Mouse (Mus musculus) E14TG2a.4 (cell line): Measurements from ENCODE around the gene Macrod2.

Experiments
- H3K27me3 ChIP-seq: 2 replicates; pipeline ENCODE4 v1.6.1; 2014; ENCODE audit warnings: low read length, control low read depth; ENCODE audit not compliant: insufficient read depth
- H3K36me3 ChIP-seq: 2 replicates; pipeline ENCODE4 v1.6.1; 2014; ENCODE audit warnings: low read length, control low read depth; ENCODE audit not compliant: insufficient read depth
- H3K4me1 ChIP-seq: replicated peaks from 2 replicates; pipeline ENCODE4 v1.6.1; 2014; ENCODE audit warnings: low read depth, low read length, control low read depth
- H3K4me3 ChIP-seq: replicated peaks from 2 replicates; pipeline ENCODE4 v1.5.1; 2014; ENCODE audit warnings: mild to moderate bottlenecking, low read length
- H3K9me3 ChIP-seq: 2 replicates; pipeline ENCODE4 v1.6.1; 2014; ENCODE audit warnings: low read length, control low read depth
- CTCF ChIP-seq: conservative IDR thresholded peaks from 2 replicates; pipeline ENCODE4 v1.5.1; 2014; ENCODE audit warnings: low read length
- NANOG ChIP-seq: IDR thresholded peaks from 2 replicates; pipeline ENCODE4 v1.6.1; 2014; ENCODE audit warnings: borderline replicate concordance, low read length, mixed read lengths
- POU5F1 ChIP-seq: IDR thresholded peaks from 2 replicates; pipeline ENCODE4 v1.6.1; 2014; ENCODE audit warnings: low read length, borderline replicate concordance

Gene Macrod2

GRCm38 (mm10) chr2:141545877-141546276 lies 1150.8 kb downstream of the Macrod2 start:
- no peaks in the 10 kb centered on the region for H3K4me1 ChIP-seq
- H3K9me3 ChIP-seq = peaks cover 7% of the 10 kb centered on the region; the same call in 1 of the 2 replicates
- TF ChIP-seq NANOG (no peak), CTCF (no peak), POU5F1 (no peak)
- H3K27me3 ChIP-seq = no peaks in the 10 kb centered on the region
- H3K4me3 ChIP-seq = no peak overlapping the region
- H3K36me3 ChIP-seq = no peaks in the 10 kb centered on the region

GRCm38 (mm10) chr2:141551701-141552100 lies 1156.6 kb downstream of the Macrod2 start:
- H3K4me3 ChIP-seq = no peak overlapping the region
- TF ChIP-seq NANOG = no peak
- peaks cover 14% of the 10 kb centered on the region for H3K4me1 ChIP-seq
- no peaks in the 10 kb centered on the region for H3K27me3 ChIP-seq
- no peaks in the 10 kb centered on the region for H3K36me3 ChIP-seq
- H3K9me3 ChIP-seq = no peaks in the 10 kb centered on the region

- peaks cover 6% of the 10 kb centered on the region for H3K4me1 ChIP-seq
Measured at GRCm38 (mm10) chr2:141556747-141557146, 1161.6 kb downstream of the Macrod2 start.

GRCm38 (mm10) chr2:141558242-141558827 lies 1163.2 kb downstream of the Macrod2 start:
- Histone ChIP-seq H3K9me3 (no peaks in the 10 kb centered on the region), H3K36me3 (no peaks in the 10 kb centered on the region), H3K27me3 (no peaks in the 10 kb centered on the region), H3K4me3 (no peak overlapping the region), H3K4me1 (no peaks in the 10 kb centered on the region)
- TF ChIP-seq NANOG = no peak
- TF ChIP-seq CTCF = no peak
- no peak for TF ChIP-seq POU5F1

More at GRCm38 (mm10) chr2:141556747-141557146, 1161.6 kb downstream of the Macrod2 start:
- TF ChIP-seq POU5F1 (no peak), NANOG (no peak), CTCF (no peak)
- Histone ChIP-seq H3K27me3 (no peaks in the 10 kb centered on the region), H3K36me3 (no peaks in the 10 kb centered on the region), H3K4me3 (no peak overlapping the region), H3K9me3 (no peaks in the 10 kb centered on the region)

GRCm38 (mm10) chr2:141565986-141566385 lies 1170.9 kb downstream of the Macrod2 start:
- no peaks in the 10 kb centered on the region for H3K9me3 ChIP-seq
- H3K27me3 ChIP-seq = no peaks in the 10 kb centered on the region
- H3K4me1 ChIP-seq = no peaks in the 10 kb centered on the region
- H3K36me3 ChIP-seq = no peaks in the 10 kb centered on the region
- TF ChIP-seq NANOG = no peak
- H3K4me3 ChIP-seq = no peak overlapping the region

- H3K36me3 ChIP-seq = no peaks in the 10 kb centered on the region
Measured at GRCm38 (mm10) chr2:141571360-141571759, 1176.3 kb downstream of the Macrod2 start.

GRCm38 (mm10) chr2:141578206-141578605 lies 1183.1 kb downstream of the Macrod2 start:
- TF ChIP-seq CTCF (no peak), POU5F1 (no peak), NANOG (no peak; the same call in 1 of the 2 replicates)
- Histone ChIP-seq H3K36me3 (peaks cover 6% of the 10 kb centered on the region; the same call in 1 of the 2 replicates), H3K4me1 (peaks cover 22% of the 10 kb centered on the region), H3K27me3 (no peaks in the 10 kb centered on the region), H3K9me3 (peaks cover 19% of the 10 kb centered on the region), H3K4me3 (no peak overlapping the region)

More at GRCm38 (mm10) chr2:141571360-141571759, 1176.3 kb downstream of the Macrod2 start:
- TF ChIP-seq CTCF = no peak
- H3K27me3 ChIP-seq = no peaks in the 10 kb centered on the region
- H3K9me3 ChIP-seq = no peaks in the 10 kb centered on the region
- 0 out of 2 replicates have a peak, but pooled peaks cover 6% of the 10 kb centered on the region for H3K4me1 ChIP-seq
- no peak overlapping the region for H3K4me3 ChIP-seq

- H3K4me1 ChIP-seq = peaks cover 15% of the 10 kb centered on the region
- no peak for TF ChIP-seq POU5F1
- no peak for TF ChIP-seq CTCF
- TF ChIP-seq NANOG = no peak
Measured at GRCm38 (mm10) chr2:141582431-141582830, 1187.3 kb downstream of the Macrod2 start.

GRCm38 (mm10) chr2:141582933-141583332 lies 1187.8 kb downstream of the Macrod2 start:
- Histone ChIP-seq H3K4me3 (no peak overlapping the region), H3K36me3 (peaks cover 6% of the 10 kb centered on the region; the same call in 1 of the 2 replicates), H3K9me3 (peaks cover 13% of the 10 kb centered on the region), H3K27me3 (no peaks in the 10 kb centered on the region), H3K4me1 (peaks cover 12% of the 10 kb centered on the region)
- no peak for TF ChIP-seq POU5F1
- TF ChIP-seq NANOG = no peak
- TF ChIP-seq CTCF = no peak

More at GRCm38 (mm10) chr2:141582431-141582830, 1187.3 kb downstream of the Macrod2 start:
- Histone ChIP-seq H3K36me3 (peaks cover 6% of the 10 kb centered on the region; the same call in 1 of the 2 replicates), H3K4me3 (no peak overlapping the region), H3K9me3 (peaks cover 13% of the 10 kb centered on the region), H3K27me3 (no peaks in the 10 kb centered on the region)
